Mouse (Mus musculus): Measurements from ENCODE around the gene Olfr1113. TPM values are rescaled to one million over a fixed set of nuclear protein-coding genes. Genes with fewer than 3 reads are reported as not detected.
"Not testable (repeated sequence)": the region's sequence is repeated elsewhere in the genome, so short reads cannot be mapped to it uniquely, and the experiment has no call there.

Olfr1113 gene
- polyA plus RNA-seq (2012; rRNA removed) (not detected in 2 replicates), polyA plus RNA-seq (2014; fragmentation: Nextera tagmentation; extraction: Ambion mirVana) (not detected in 2 replicates)

DNA sequence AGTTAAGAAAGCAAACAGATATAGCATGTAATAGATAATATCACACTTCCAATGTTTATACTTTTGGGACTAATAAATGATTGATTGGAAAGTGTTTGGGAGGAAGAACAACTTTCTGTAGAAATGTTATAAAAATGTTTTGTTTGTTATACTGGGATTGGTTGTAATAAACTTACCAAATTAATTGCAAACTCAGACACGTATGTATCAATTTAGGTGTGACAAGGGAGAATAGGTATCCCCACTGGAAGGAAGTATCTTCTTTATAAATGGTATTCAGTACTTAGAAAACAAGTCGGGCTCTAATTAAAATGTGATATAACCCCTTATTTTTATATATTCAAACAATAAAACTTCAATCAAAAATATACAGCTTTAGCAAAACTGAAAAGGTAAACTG, at the start of gene Olfr1113:
TSS of gene Olfr1113 (plus strand) at position 301 of the 400 bp plus-strand sequence.
- no peaks in the 10 kb centered on the region for H3K27me3 ChIP-seq (ENCODE audit: control insufficient read depth, insufficient read depth, low read length)
- WGBS: 78% methylated on average over 2 of the region's 2 CpGs
- H3K4me2 ChIP-seq (replicated peaks; ENCODE audit: low read depth, low read length, severe bottlenecking): no peak within 1 kb of the TSS
- no peaks in the 10 kb centered on the region for H3K4me1 ChIP-seq (ENCODE audit: control insufficient read depth, insufficient read depth, low read length)
- H3K9ac ChIP-seq (ENCODE audit: low read depth, low read length, severe bottlenecking): no peak within 1 kb of the TSS
- no peaks in the 10 kb centered on the region for H3K9me3 ChIP-seq (ENCODE audit: control insufficient read depth, low read length)
- DNase-seq (ENCODE audit: low spot score) (no peak), ATAC-seq (ENCODE audit: low FRiP score, low read depth) (no peak)
- TF ChIP-seq POLR2A (IDR thresholded peaks at IDR 0.05; ENCODE audit: borderline replicate concordance, extremely low read depth, insufficient read depth, insufficient read length): no peak
- H3K27ac ChIP-seq (replicated peaks; ENCODE audit: low read depth, low read length): no peak within 1 kb of the TSS
- H3K36me3 ChIP-seq (ENCODE audit: control insufficient read depth, insufficient read depth, low read length): no peaks in the 10 kb centered on the region
- no peak within 1 kb of the TSS for H3K4me3 ChIP-seq (replicated peaks; ENCODE audit: low read length)

DNA sequence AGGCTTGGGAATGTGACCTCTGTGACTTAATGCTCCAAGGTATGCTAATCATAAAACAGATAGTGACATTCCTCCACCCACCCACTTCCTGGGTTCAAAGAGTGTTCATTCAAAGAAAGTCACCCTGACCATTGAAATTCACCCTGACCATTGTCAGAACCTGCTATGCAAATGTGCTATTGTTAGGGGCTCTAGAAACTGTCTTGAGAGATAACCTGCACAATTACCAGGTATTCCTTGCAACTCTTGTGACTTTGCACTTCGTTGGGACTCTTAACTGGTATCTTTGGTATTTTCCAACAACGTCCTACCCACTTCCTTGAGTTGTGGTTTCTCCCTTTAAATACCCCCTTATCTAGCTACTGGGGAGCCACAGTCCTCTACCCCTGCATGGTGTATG, 41.0 kb upstream of the Olfr1113 start:
- not testable (repeated sequence) for DNase-seq (ENCODE audit: low spot score)

DNA sequence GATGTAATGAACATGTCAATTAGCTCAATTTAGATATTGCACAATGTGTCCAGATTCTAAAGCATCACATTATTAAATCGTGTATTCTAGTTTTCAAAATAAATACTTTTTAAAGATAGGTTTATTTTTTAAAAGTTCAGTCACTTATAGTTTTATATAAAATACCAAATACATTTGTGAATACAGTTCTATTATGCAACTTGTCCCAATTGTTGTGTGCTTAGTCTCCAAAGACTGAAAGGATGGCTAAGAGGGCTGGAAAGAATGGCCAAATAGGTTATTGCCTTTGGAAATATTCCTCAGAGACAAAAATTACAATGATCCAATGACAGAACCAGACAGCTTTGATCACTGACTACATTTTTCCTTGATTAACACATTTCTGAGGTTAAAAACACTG, 21.3 kb upstream of the Olfr1113 start, which contains the start of gene Olfr1112:
TSS of gene Olfr1112 (plus strand) at position 301 of the 400 bp plus-strand sequence.
- no peak within 1 kb of the TSS for H3K9ac ChIP-seq (ENCODE audit: low read depth, low read length, severe bottlenecking)
- DNase-seq (ENCODE audit: low spot score) (no peak), ATAC-seq (ENCODE audit: low FRiP score, low read depth) (no peak)
- no peak for TF ChIP-seq POLR2A (IDR thresholded peaks at IDR 0.05; ENCODE audit: borderline replicate concordance, extremely low read depth, insufficient read depth, insufficient read length)
- H3K4me3 ChIP-seq (replicated peaks; ENCODE audit: low read length): no peak within 1 kb of the TSS
- 78% methylated on average over 1 of the region's 1 CpGs for WGBS
- H3K27ac ChIP-seq (replicated peaks; ENCODE audit: low read depth, low read length): no peak within 1 kb of the TSS
- no peaks in the 10 kb centered on the region for H3K36me3 ChIP-seq (ENCODE audit: control insufficient read depth, insufficient read depth, low read length)
- no peaks in the 10 kb centered on the region for H3K9me3 ChIP-seq (ENCODE audit: control insufficient read depth, low read length)
- no peaks in the 10 kb centered on the region for H3K4me1 ChIP-seq (ENCODE audit: control insufficient read depth, insufficient read depth, low read length)
- H3K27me3 ChIP-seq (ENCODE audit: control insufficient read depth, insufficient read depth, low read length): no peaks in the 10 kb centered on the region
- H3K4me2 ChIP-seq (replicated peaks; ENCODE audit: low read depth, low read length, severe bottlenecking): no peak within 1 kb of the TSS

More for the DNA sequence above, 41.0 kb upstream of the Olfr1113 start:
- H3K36me3 ChIP-seq (ENCODE audit: control insufficient read depth, insufficient read depth, low read length); H3K9me3 ChIP-seq (ENCODE audit: control insufficient read depth, low read length); H3K9ac ChIP-seq (ENCODE audit: low read depth, low read length, severe bottlenecking); H3K4me3 ChIP-seq (replicated peaks; ENCODE audit: low read length); H3K27ac ChIP-seq (replicated peaks; ENCODE audit: low read depth, low read length); ATAC-seq (ENCODE audit: low FRiP score, low read depth); H3K4me2 ChIP-seq (replicated peaks; ENCODE audit: low read depth, low read length, severe bottlenecking); H3K27me3 ChIP-seq (ENCODE audit: control insufficient read depth, insufficient read depth, low read length); H3K4me1 ChIP-seq (ENCODE audit: control insufficient read depth, insufficient read depth, low read length): not testable (repeated sequence)
- WGBS: 76% methylated on average over 2 of the region's 2 CpGs

DNA sequence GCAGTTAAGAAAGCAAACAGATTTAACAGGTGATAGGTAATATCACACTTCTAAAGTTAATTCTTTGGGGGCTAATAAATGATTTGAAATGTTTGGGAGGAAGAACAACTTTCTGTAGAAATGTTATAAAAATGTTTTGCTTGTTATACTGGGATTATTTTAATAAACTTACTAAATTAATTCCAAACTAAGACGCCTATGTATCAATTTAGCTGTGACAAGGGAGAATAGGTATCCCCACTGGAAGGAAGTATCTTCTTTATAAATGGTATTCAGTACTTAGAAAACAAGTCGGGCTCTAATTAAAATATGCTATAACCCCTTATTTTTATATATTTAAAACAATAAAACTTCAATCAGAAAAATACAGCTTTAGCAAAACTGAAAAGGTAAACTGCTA, 38.9 kb downstream of the Olfr1113 start, which contains the start of gene Olfr1115:
TSS of gene Olfr1115 (plus strand) at position 301 of the 400 bp plus-strand sequence.
- Histone ChIP-seq H3K36me3 (ENCODE audit: control insufficient read depth, insufficient read depth, low read length) (no peaks in the 10 kb centered on the region), H3K4me2 (replicated peaks; ENCODE audit: low read depth, low read length, severe bottlenecking) (no peak within 1 kb of the TSS), H3K27me3 (ENCODE audit: control insufficient read depth, insufficient read depth, low read length) (no peaks in the 10 kb centered on the region), H3K9me3 (ENCODE audit: control insufficient read depth, low read length) (no peaks in the 10 kb centered on the region), H3K9ac (ENCODE audit: low read depth, low read length, severe bottlenecking) (no peak within 1 kb of the TSS), H3K4me1 (ENCODE audit: control insufficient read depth, insufficient read depth, low read length) (no peaks in the 10 kb centered on the region), H3K4me3 (replicated peaks; ENCODE audit: low read length) (no peak within 1 kb of the TSS), H3K27ac (replicated peaks; ENCODE audit: low read depth, low read length) (no peak within 1 kb of the TSS)
- ATAC-seq (ENCODE audit: low FRiP score, low read depth): no peak
- DNase-seq (ENCODE audit: low spot score): no peak
- no peak for TF ChIP-seq POLR2A (IDR thresholded peaks at IDR 0.05; ENCODE audit: borderline replicate concordance, extremely low read depth, insufficient read depth, insufficient read length)
- 80% methylated on average over 2 of the region's 2 CpGs for WGBS

Small RNAs within 50 kb of the gene (microRNA-seq; reads per million reads assigned to microRNA genes)
- gene Gm27438: not detected

Other genes with a start within 250 kb of the Olfr1113 start
- gene Olfr1099, start 248.3 kb upstream of the Olfr1113 start, polyA plus RNA-seq (2012; rRNA removed): not detected in 2 replicates
- gene Olfr1099, start 248.3 kb upstream of the Olfr1113 start, polyA plus RNA-seq (2014; fragmentation: Nextera tagmentation; extraction: Ambion mirVana): not detected in 2 replicates
- gene Olfr1100, start 229.0 kb upstream of the Olfr1113 start, polyA plus RNA-seq (2012; rRNA removed): not detected in 2 replicates
- not detected in 2 replicates for gene Olfr1100, start 229.0 kb upstream of the Olfr1113 start, polyA plus RNA-seq (2014; fragmentation: Nextera tagmentation; extraction: Ambion mirVana)
- not detected in 2 replicates for gene Olfr1101, start 217.7 kb upstream of the Olfr1113 start, polyA plus RNA-seq (2012; rRNA removed)
- not detected in 2 replicates for gene Olfr1101, start 217.7 kb upstream of the Olfr1113 start, polyA plus RNA-seq (2014; fragmentation: Nextera tagmentation; extraction: Ambion mirVana)
- not detected in 2 replicates for gene Olfr1102, start 210.6 kb upstream of the Olfr1113 start, polyA plus RNA-seq (2012; rRNA removed)
- not detected in 2 replicates for gene Olfr1102, start 210.6 kb upstream of the Olfr1113 start, polyA plus RNA-seq (2014; fragmentation: Nextera tagmentation; extraction: Ambion mirVana)
- not detected in 2 replicates for gene Olfr1104, start 181.9 kb upstream of the Olfr1113 start, polyA plus RNA-seq (2012; rRNA removed)
- gene Olfr1104, start 181.9 kb upstream of the Olfr1113 start, polyA plus RNA-seq (2014; fragmentation: Nextera tagmentation; extraction: Ambion mirVana): not detected in 2 replicates
- gene Olfr1105, start 172.4 kb upstream of the Olfr1113 start, polyA plus RNA-seq (2012; rRNA removed): not detected in 2 replicates
- gene Olfr1105, start 172.4 kb upstream of the Olfr1113 start, polyA plus RNA-seq (2014; fragmentation: Nextera tagmentation; extraction: Ambion mirVana): not detected in 2 replicates
- not detected in 2 replicates for gene Olfr1106, start 156.7 kb upstream of the Olfr1113 start, polyA plus RNA-seq (2012; rRNA removed)
- not detected in 2 replicates for gene Olfr1106, start 156.7 kb upstream of the Olfr1113 start, polyA plus RNA-seq (2014; fragmentation: Nextera tagmentation; extraction: Ambion mirVana)
- gene Olfr1107, start 133.2 kb upstream of the Olfr1113 start, polyA plus RNA-seq (2012; rRNA removed): not detected in 2 replicates
- not detected in 2 replicates for gene Olfr1107, start 133.2 kb upstream of the Olfr1113 start, polyA plus RNA-seq (2014; fragmentation: Nextera tagmentation; extraction: Ambion mirVana)
- gene Olfr1109, start 113.0 kb upstream of the Olfr1113 start, polyA plus RNA-seq (2012; rRNA removed): not detected in 2 replicates
- not detected in 2 replicates for gene Olfr1109, start 113.0 kb upstream of the Olfr1113 start, polyA plus RNA-seq (2014; fragmentation: Nextera tagmentation; extraction: Ambion mirVana)
- not detected in 2 replicates for gene Olfr259, start 94.4 kb upstream of the Olfr1113 start, polyA plus RNA-seq (2012; rRNA removed)
- gene Olfr259, start 94.4 kb upstream of the Olfr1113 start, polyA plus RNA-seq (2014; fragmentation: Nextera tagmentation; extraction: Ambion mirVana): not detected in 2 replicates
- gene Olfr1110, start 68.7 kb upstream of the Olfr1113 start, polyA plus RNA-seq (2012; rRNA removed): not detected in 2 replicates
- gene Olfr1110, start 68.7 kb upstream of the Olfr1113 start, polyA plus RNA-seq (2014; fragmentation: Nextera tagmentation; extraction: Ambion mirVana): not detected in 2 replicates
- not detected in 2 replicates for gene Olfr1111, start 56.3 kb upstream of the Olfr1113 start, polyA plus RNA-seq (2012; rRNA removed)
- not detected in 2 replicates for gene Olfr1111, start 56.3 kb upstream of the Olfr1113 start, polyA plus RNA-seq (2014; fragmentation: Nextera tagmentation; extraction: Ambion mirVana)
- gene Olfr1112, start 21.2 kb upstream of the Olfr1113 start, polyA plus RNA-seq (2012; rRNA removed): not detected in 2 replicates
- gene Olfr1112, start 21.2 kb upstream of the Olfr1113 start, polyA plus RNA-seq (2014; fragmentation: Nextera tagmentation; extraction: Ambion mirVana): not detected in 2 replicates
- gene Olfr1115, start 39.0 kb downstream of the Olfr1113 start, polyA plus RNA-seq (2012; rRNA removed): not detected in 2 replicates
- gene Olfr1115, start 39.0 kb downstream of the Olfr1113 start, polyA plus RNA-seq (2014; fragmentation: Nextera tagmentation; extraction: Ambion mirVana): not detected in 2 replicates
- gene Olfr1116, start 58.6 kb downstream of the Olfr1113 start, polyA plus RNA-seq (2012; rRNA removed): not detected in 2 replicates
- gene Olfr1116, start 58.6 kb downstream of the Olfr1113 start, polyA plus RNA-seq (2014; fragmentation: Nextera tagmentation; extraction: Ambion mirVana): not detected in 2 replicates
- not detected in 2 replicates for gene Olfr1118, start 98.6 kb downstream of the Olfr1113 start, polyA plus RNA-seq (2012; rRNA removed)
- gene Olfr1118, start 98.6 kb downstream of the Olfr1113 start, polyA plus RNA-seq (2014; fragmentation: Nextera tagmentation; extraction: Ambion mirVana): not detected in 2 replicates
- not detected in 2 replicates for gene Olfr1120, start 145.8 kb downstream of the Olfr1113 start, polyA plus RNA-seq (2012; rRNA removed)
- not detected in 2 replicates for gene Olfr1120, start 145.8 kb downstream of the Olfr1113 start, polyA plus RNA-seq (2014; fragmentation: Nextera tagmentation; extraction: Ambion mirVana)
- not detected in 2 replicates for gene Olfr1121, start 160.9 kb downstream of the Olfr1113 start, polyA plus RNA-seq (2012; rRNA removed)
- gene Olfr1121, start 160.9 kb downstream of the Olfr1113 start, polyA plus RNA-seq (2014; fragmentation: Nextera tagmentation; extraction: Ambion mirVana): not detected in 2 replicates
- not detected in 2 replicates for gene Olfr1122, start 176.9 kb downstream of the Olfr1113 start, polyA plus RNA-seq (2012; rRNA removed)
- gene Olfr1122, start 176.9 kb downstream of the Olfr1113 start, polyA plus RNA-seq (2014; fragmentation: Nextera tagmentation; extraction: Ambion mirVana): not detected in 2 replicates
- not detected in 2 replicates for gene Olfr1123, start 207.7 kb downstream of the Olfr1113 start, polyA plus RNA-seq (2012; rRNA removed)
- gene Olfr1123, start 207.7 kb downstream of the Olfr1113 start, polyA plus RNA-seq (2014; fragmentation: Nextera tagmentation; extraction: Ambion mirVana): not detected in 2 replicates
- gene Olfr1124, start 221.3 kb downstream of the Olfr1113 start, polyA plus RNA-seq (2012; rRNA removed): not detected in 2 replicates
- not detected in 2 replicates for gene Olfr1124, start 221.3 kb downstream of the Olfr1113 start, polyA plus RNA-seq (2014; fragmentation: Nextera tagmentation; extraction: Ambion mirVana)
- not detected in 2 replicates for gene Olfr1126, start 245.0 kb downstream of the Olfr1113 start, polyA plus RNA-seq (2012; rRNA removed)
- not detected in 2 replicates for gene Olfr1126, start 245.0 kb downstream of the Olfr1113 start, polyA plus RNA-seq (2014; fragmentation: Nextera tagmentation; extraction: Ambion mirVana)

Data from limb, embryonic 14.5 days (tissue).